Mouse (Mus musculus) forebrain, embryonic 11.5 days (tissue): ENCODE results near the gene Uchl4. TPM values are rescaled to one million over a fixed set of nuclear protein-coding genes. Genes with fewer than 3 reads are reported as not detected.

ENCODE experiments used
- ATAC-seq: fragments of 200-750 bp; cut with Nextera tagmentation; replicated peaks from 2 replicates; pipeline ENCODE4 v1.8.0; 2017; ENCODE audit warnings: moderate TSS enrichment; ENCODE audit not compliant: low FRiP score
- DNase-seq: peaks from one replicate; pipeline ENCODE4 v3.0.0-alpha.2; 2017; ENCODE audit warnings: low spot score
- H3K27ac ChIP-seq: fragments of 300-500 bp; sonication (generic); 2 replicates; pipeline ENCODE4 v1.5.1; 2014; ENCODE audit warnings: low read depth, low read length
- H3K27me3 ChIP-seq: fragments of 300-500 bp; sonication (generic); 2 replicates; pipeline ENCODE4 v1.6.1; 2014; ENCODE audit warnings: mild to moderate bottlenecking, low read length, mixed read lengths; ENCODE audit not compliant: control insufficient read depth, insufficient read depth
- H3K36me3 ChIP-seq: fragments of 300-500 bp; sonication (generic); 2 replicates; pipeline ENCODE4 v1.6.1; 2014; ENCODE audit warnings: mild to moderate bottlenecking, low read length, moderate library complexity, mixed read lengths; ENCODE audit not compliant: control insufficient read depth, insufficient read depth
- H3K4me1 ChIP-seq: fragments of 300-500 bp; sonication (generic); replicated peaks from 2 replicates; pipeline ENCODE4 v1.6.1; 2014; ENCODE audit warnings: low read length, mixed read lengths; ENCODE audit not compliant: control insufficient read depth, insufficient read depth
- H3K4me2 ChIP-seq: fragments of 300-500 bp; sonication (generic); 2 replicates; pipeline ENCODE4 v1.6.1; 2014; ENCODE audit warnings: low read depth, mild to moderate bottlenecking, low read length, moderate library complexity, mixed read lengths; ENCODE audit not compliant: severe bottlenecking
- H3K4me3 ChIP-seq: fragments of 300-500 bp; sonication (generic); 2 replicates; pipeline ENCODE4 v1.5.1; 2014; ENCODE audit warnings: low read depth, low read length
- H3K9ac ChIP-seq: fragments of 300-500 bp; sonication (generic); 2 replicates; pipeline ENCODE4 v1.6.1; 2014; ENCODE audit warnings: low read length
- H3K9me3 ChIP-seq: fragments of 300-500 bp; sonication (generic); 2 replicates; pipeline ENCODE4 v1.6.1; 2016; ENCODE audit warnings: low read length, mixed read lengths; ENCODE audit not compliant: control insufficient read depth
- WGBS: fragments of 180-500 bp; shearing (Covaris S2); extraction: QIAGEN DNeasy Blood & Tissue Kit; methylation state at CpG from one replicate; pipeline ENCODE4 v1.1.7; 2014; 5-methylcytosine and 5-hydroxymethylcytosine counted together
- polyA plus RNA-seq: library from polyadenylated mRNA; unstranded; fragments of >200 nt; fragmentation: Nextera tagmentation; extraction: Ambion mirVana; gene quantifications from 2 replicates; pipeline ENCODE4 v1.2.1, GENCODE M21; 2014

Uchl4 gene
- polyA plus RNA-seq, 1 experiment from 2014 or later: 4.9 TPM

- H3K4me2 ChIP-seq: no peak overlapping the region
- H3K27me3 ChIP-seq: no peaks in the 10 kb centered on the region
- 95% methylated on average over 7 of the region's 7 CpGs for WGBS
- H3K9me3 ChIP-seq: no peaks in the 10 kb centered on the region
- ATAC-seq (no peak), DNase-seq (no peak)
- H3K27ac ChIP-seq: no peak overlapping the region
- H3K9ac ChIP-seq: no peak overlapping the region
- 0 out of 2 replicates have a peak, but pooled peaks cover 2% of the 10 kb centered on the region for H3K4me1 ChIP-seq
- no peak overlapping the region for H3K4me3 ChIP-seq
- no peaks in the 10 kb centered on the region for H3K36me3 ChIP-seq
Measured at GRCm38 (mm10) chr9:64236056-64236455, 1.1 kb downstream of the Uchl4 start.

GRCm38 (mm10) chr9:64240116-64240515 lies 5.1 kb downstream of the Uchl4 start:
- WGBS: 56% methylated on average over 2 of the region's 2 CpGs
- Histone ChIP-seq H3K9me3 (no peaks in the 10 kb centered on the region), H3K4me1 (no peaks in the 10 kb centered on the region), H3K36me3 (no peaks in the 10 kb centered on the region), H3K4me2 (no peak overlapping the region), H3K9ac (no peak overlapping the region), H3K27me3 (no peaks in the 10 kb centered on the region), H3K27ac (no peak overlapping the region), H3K4me3 (no peak overlapping the region)
- ATAC-seq: no peak
- no peak for DNase-seq

GRCm38 (mm10) chr9:64240681-64241080 lies 5.7 kb downstream of the Uchl4 start:
- Histone ChIP-seq H3K27me3 (no peaks in the 10 kb centered on the region), H3K4me2 (no peak overlapping the region), H3K9me3 (no peaks in the 10 kb centered on the region), H3K4me1 (no peaks in the 10 kb centered on the region), H3K27ac (no peak overlapping the region), H3K9ac (no peak overlapping the region), H3K36me3 (no peaks in the 10 kb centered on the region), H3K4me3 (no peak overlapping the region)
- DNase-seq: peak; percentile 49
- WGBS: 70% methylated on average over 8 of the region's 8 CpGs
- ATAC-seq: no peak

- Histone ChIP-seq H3K4me3 (no peak overlapping the region), H3K27ac (no peak overlapping the region), H3K9me3 (no peaks in the 10 kb centered on the region), H3K4me2 (no peak overlapping the region), H3K36me3 (no peaks in the 10 kb centered on the region), H3K27me3 (no peaks in the 10 kb centered on the region), H3K9ac (no peak overlapping the region), H3K4me1 (no peaks in the 10 kb centered on the region)
- DNase-seq: no peak
- 83% methylated on average over 6 of the region's 6 CpGs for WGBS
- no peak for ATAC-seq
Measured at GRCm38 (mm10) chr9:64242381-64242831, 7.4 kb downstream of the Uchl4 start.

GRCm38 (mm10) chr9:64249371-64249770 lies 14.4 kb downstream of the Uchl4 start:
- no peak overlapping the region for H3K9ac ChIP-seq
- H3K4me1 ChIP-seq: peaks cover 8% of the 10 kb centered on the region; the same call in 1 of the 2 replicates
- H3K4me2 ChIP-seq: no peak overlapping the region
- WGBS: 94% methylated on average over 1 of the region's 1 CpGs
- no peak for DNase-seq
- no peak for ATAC-seq
- H3K27me3 ChIP-seq: no peaks in the 10 kb centered on the region
- no peak overlapping the region for H3K27ac ChIP-seq
- H3K9me3 ChIP-seq: no peaks in the 10 kb centered on the region
- H3K4me3 ChIP-seq: no peak overlapping the region
- no peaks in the 10 kb centered on the region for H3K36me3 ChIP-seq

GRCm38 (mm10) chr9:64250111-64250730 lies 15.2 kb downstream of the Uchl4 start:
- no peak overlapping the region for H3K9ac ChIP-seq
- DNase-seq: no peak
- H3K4me3 ChIP-seq: no peak overlapping the region
- H3K27ac ChIP-seq: no peak overlapping the region
- H3K36me3 ChIP-seq: no peaks in the 10 kb centered on the region
- ATAC-seq: no peak
- no peak overlapping the region for H3K4me2 ChIP-seq
- H3K9me3 ChIP-seq: no peaks in the 10 kb centered on the region
- H3K27me3 ChIP-seq: no peaks in the 10 kb centered on the region
- H3K4me1 ChIP-seq: peaks cover 8% of the 10 kb centered on the region; the same call in 1 of the 2 replicates

GRCm38 (mm10) chr9:64252591-64253020 lies 17.6 kb downstream of the Uchl4 start:
- Histone ChIP-seq H3K4me3 (peak overlapping the region; percentile 75), H3K4me1 (peaks cover 8% of the 10 kb centered on the region; the same call in 1 of the 2 replicates), H3K27me3 (no peaks in the 10 kb centered on the region), H3K9ac (peak overlapping the region; percentile 92), H3K36me3 (no peaks in the 10 kb centered on the region), H3K9me3 (no peaks in the 10 kb centered on the region), H3K27ac (no peak overlapping the region), H3K4me2 (peak overlapping the region; percentile 88)
- under 1% methylated on average over 16 of the region's 16 CpGs for WGBS
- DNase-seq (peak; percentile 66), ATAC-seq (peak; percentile 6; the same call in 1 of the 2 replicates)

GRCm38 (mm10) chr9:64253021-64253904 lies 18.3 kb downstream of the Uchl4 start, which contains the start of gene Map2k1:
Gene Map2k1, minus strand, starts transcription at chr9:64253631.
- Histone ChIP-seq H3K4me3 (peak within 1 kb of the TSS; percentile 75), H3K9ac (peak within 1 kb of the TSS; percentile 92), H3K4me1 (peaks cover 8% of the 10 kb centered on the region; the same call in 1 of the 2 replicates), H3K36me3 (no peaks in the 10 kb centered on the region), H3K27me3 (no peaks in the 10 kb centered on the region), H3K9me3 (no peaks in the 10 kb centered on the region), H3K27ac (peak within 1 kb of the TSS; percentile 58), H3K4me2 (peak within 1 kb of the TSS; percentile 88)
- ATAC-seq (peak; percentile 95), DNase-seq (peak; percentile 100)
- WGBS: under 1% methylated on average over 74 of the region's 89 CpGs
